Mouse (Mus musculus) MEL (cell line): ENCODE data around the gene Arhgef2. TPM values are rescaled to one million over a fixed set of nuclear protein-coding genes. Genes with fewer than 3 reads are reported as not detected.

Experiments
- DNase-seq: peaks from one replicate; pipeline ENCODE4 v3.0.0; 2011; ENCODE audit warnings: low read depth, low spot score
- H3K27ac ChIP-seq: 2 replicates; pipeline ENCODE4 v1.5.1; 2012; ENCODE audit warnings: low read depth, mild to moderate bottlenecking, control low read depth, low read length, moderate library complexity; ENCODE audit not compliant: control insufficient read depth
- H3K27me3 ChIP-seq, 2 experiments: fragments of 150-350 bp in 1 of 2; sonication (generic) in 1 of 2; 2 replicates each; pipeline ENCODE4 v1.6.1; 2012; ENCODE audit warnings: low read length in 2 of 2, mild to moderate bottlenecking in 2 of 2, improper control_type of control experiment in 1 of 2, moderate library complexity in 1 of 2; ENCODE audit not compliant: insufficient read depth in 2 of 2, control insufficient read depth in 1 of 2
- H3K36me3 ChIP-seq, 2 experiments: 2 replicates each; pipeline ENCODE4 v1.6.1; 2012 to 2014; ENCODE audit warnings: low read length in 2 of 2, improper control_type of control experiment in 1 of 2, inconsistent platforms in 1 of 2, mild to moderate bottlenecking in 1 of 2; ENCODE audit not compliant: insufficient read depth in 2 of 2, control insufficient read depth in 1 of 2
- H3K4me1 ChIP-seq, 2 experiments: fragments of 150-350 bp in 1 of 2; sonication (generic) in 1 of 2; 2 replicates each; pipeline ENCODE4 v1.6.1; 2012; ENCODE audit warnings: low read length in 2 of 2, improper control_type of control experiment in 1 of 2, mild to moderate bottlenecking in 1 of 2; ENCODE audit not compliant: insufficient read depth in 2 of 2, control insufficient read depth in 1 of 2
- H3K4me3 ChIP-seq, 2 experiments: fragments of 150-350 bp in 1 of 2; sonication (generic) in 1 of 2; 2 replicates each; pipeline ENCODE4 v1.5.1; 2012; ENCODE audit warnings: low read depth in 2 of 2, low read length in 2 of 2, mild to moderate bottlenecking in 2 of 2, moderate library complexity in 2 of 2, control low read depth in 1 of 2, improper control_type of control experiment in 1 of 2; ENCODE audit not compliant: control insufficient read depth in 1 of 2, insufficient read depth in 1 of 2
- H3K79me2 ChIP-seq: 2 replicates; pipeline ENCODE4 v1.6.1; 2012; ENCODE audit warnings: mild to moderate bottlenecking, low read length, moderate library complexity; ENCODE audit not compliant: control insufficient read depth, poor library complexity, insufficient read depth
- H3K9ac ChIP-seq: 2 replicates; pipeline ENCODE4 v1.6.1; 2012; ENCODE audit warnings: low read depth, mild to moderate bottlenecking, control low read depth, low read length, moderate library complexity; ENCODE audit not compliant: control insufficient read depth, poor library complexity, severe bottlenecking
- H3K9me3 ChIP-seq: fragments of 150-350 bp; sonication (generic); replicated peaks from 2 replicates; pipeline ENCODE4 v1.6.1; 2012; ENCODE audit warnings: mild to moderate bottlenecking, low read length, improper control_type of control experiment, moderate library complexity; ENCODE audit not compliant: insufficient read depth
- BHLHE40 ChIP-seq: IDR thresholded peaks from 2 replicates; pipeline ENCODE4 v1.6.1; 2012; ENCODE audit warnings: low read depth, mild to moderate bottlenecking, inconsistent platforms, low read length, improper control_type of control experiment, borderline replicate concordance
- CHD1 ChIP-seq: IDR thresholded peaks from 2 replicates; pipeline ENCODE4 v1.6.1; 2012; ENCODE audit warnings: low read depth, mild to moderate bottlenecking, inconsistent platforms, low read length, improper control_type of control experiment
- CHD2 ChIP-seq: IDR thresholded peaks from 2 replicates; pipeline ENCODE4 v1.6.1; 2011; ENCODE audit warnings: low read length, improper control_type of control experiment
- CTCF ChIP-seq, 3 experiments: IDR thresholded peaks in 2 of 3; conservative IDR thresholded peaks in 1 of 3; 2 replicates each; pipeline ENCODE4 v1.5.1; 2011 to 2012; ENCODE audit warnings: low read length in 3 of 3, low read depth in 2 of 3, mild to moderate bottlenecking in 2 of 3, improper control_type of control experiment in 1 of 3, inconsistent platforms in 1 of 3, mixed read lengths in 1 of 3, moderate library complexity in 1 of 3; ENCODE audit not compliant: control insufficient read depth in 1 of 3, insufficient read depth in 1 of 3, poor library complexity in 1 of 3, severe bottlenecking in 1 of 3
- E2F4 ChIP-seq: IDR thresholded peaks from 2 replicates; pipeline ENCODE4 v1.6.1; 2011; ENCODE audit warnings: low read depth, low read length, improper control_type of control experiment, borderline replicate concordance
- ELF1 ChIP-seq: IDR thresholded peaks from 2 replicates; pipeline ENCODE4 v1.6.1; 2014; ENCODE audit warnings: low read depth, mild to moderate bottlenecking, inconsistent platforms, low read length, improper control_type of control experiment, moderate library complexity
- EP300 ChIP-seq, 2 experiments: IDR thresholded peaks; 2 replicates each; pipeline ENCODE4 v1.6.1; 2011; ENCODE audit warnings: improper control_type of control experiment in 2 of 2, low read length in 2 of 2, low read depth in 1 of 2, mild to moderate bottlenecking in 1 of 2
- ETS1 ChIP-seq: IDR thresholded peaks from 2 replicates; pipeline ENCODE4 v1.6.1; 2012; ENCODE audit warnings: low read depth, mild to moderate bottlenecking, inconsistent platforms, low read length, improper control_type of control experiment, moderate library complexity
- GATA1 ChIP-seq: IDR thresholded peaks from 2 replicates; pipeline ENCODE4 v1.6.1; 2011; ENCODE audit warnings: low read depth, low read length, improper control_type of control experiment
- HCFC1 ChIP-seq: IDR thresholded peaks from 2 replicates; pipeline ENCODE4 v1.6.1; 2012; ENCODE audit warnings: low read depth, mild to moderate bottlenecking, inconsistent platforms, low read length, improper control_type of control experiment, moderate library complexity
- JUND ChIP-seq: IDR thresholded peaks from 2 replicates; pipeline ENCODE4 v1.6.1; 2011; ENCODE audit warnings: low read depth, mild to moderate bottlenecking, improper control_type of control experiment, low read length
- MAX ChIP-seq: IDR thresholded peaks from 2 replicates; pipeline ENCODE4 v1.6.1; 2011; ENCODE audit warnings: low read length, improper control_type of control experiment
- MAZ ChIP-seq: IDR thresholded peaks from 2 replicates; pipeline ENCODE4 v1.6.1; 2012; ENCODE audit warnings: low read depth, mild to moderate bottlenecking, inconsistent platforms, low read length, improper control_type of control experiment
- MYB ChIP-seq: IDR thresholded peaks from 2 replicates; pipeline ENCODE4 v1.6.1; 2011; ENCODE audit warnings: mild to moderate bottlenecking, low read depth, low read length, improper control_type of control experiment
- POLR2AphosphoS2 ChIP-seq: IDR thresholded peaks from 2 replicates; pipeline ENCODE4 v1.6.1; 2011; ENCODE audit warnings: low read length, improper control_type of control experiment
- POLR2AphosphoS5 ChIP-seq: IDR thresholded peaks from 2 replicates; pipeline ENCODE4 v1.6.1; 2012; ENCODE audit warnings: low read depth, borderline replicate concordance, mild to moderate bottlenecking, inconsistent platforms, low read length, moderate library complexity, mixed read lengths
- RAD21 ChIP-seq: IDR thresholded peaks from 2 replicates; pipeline ENCODE4 v1.6.1; 2011; ENCODE audit warnings: mild to moderate bottlenecking, low read depth, low read length, improper control_type of control experiment
- SIN3A ChIP-seq: IDR thresholded peaks from 2 replicates; pipeline ENCODE4 v1.6.1; 2012; ENCODE audit warnings: low read length, improper control_type of control experiment, inconsistent platforms
- TAL1 ChIP-seq: IDR thresholded peaks from 2 replicates; pipeline ENCODE4 v1.6.1; 2012; ENCODE audit warnings: mild to moderate bottlenecking, inconsistent platforms, low read length, moderate library complexity, mixed read lengths
- TBP ChIP-seq: IDR thresholded peaks from 2 replicates; pipeline ENCODE4 v1.8.0; 2011; ENCODE audit warnings: low read depth, low read length, improper control_type of control experiment
- TCF12 ChIP-seq: IDR thresholded peaks from 2 replicates; pipeline ENCODE4 v1.6.1; 2014; ENCODE audit warnings: low read depth, mild to moderate bottlenecking, inconsistent platforms, low read length, improper control_type of control experiment, moderate library complexity
- USF1 ChIP-seq: IDR thresholded peaks from 2 replicates; pipeline ENCODE4 v1.6.1; 2014; ENCODE audit warnings: low read depth, mild to moderate bottlenecking, inconsistent platforms, low read length, improper control_type of control experiment, moderate library complexity
- ZKSCAN1 ChIP-seq: IDR thresholded peaks from 2 replicates; pipeline ENCODE4 v1.6.1; 2012; ENCODE audit warnings: low read depth, mild to moderate bottlenecking, inconsistent platforms, low read length, improper control_type of control experiment, moderate library complexity
- ZMIZ1 ChIP-seq: IDR thresholded peaks from 2 replicates; pipeline ENCODE4 v1.6.1; 2012; ENCODE audit warnings: low read depth, mild to moderate bottlenecking, inconsistent platforms, low read length, improper control_type of control experiment, moderate library complexity
- ZNF384 ChIP-seq: IDR thresholded peaks from 2 replicates; pipeline ENCODE4 v1.6.1; 2012; ENCODE audit warnings: low read depth, mild to moderate bottlenecking, inconsistent platforms, low read length, improper control_type of control experiment
- polyA plus RNA-seq, 2 experiments: library from polyadenylated mRNA; stranded (reverse) in 1 of 2; unstranded in 1 of 2; fragments of >175 nt in 1 of 2; fragments of >200 nt in 1 of 2; gene quantifications; 2 replicates each; pipeline versions ENCODE4 v1.2.1 to v1.2.4; 2012; ENCODE audit warnings: low replicate concordance in 2 of 2, low read depth in 1 of 2; ENCODE audit not compliant: insufficient read length in 2 of 2, insufficient read depth in 1 of 2, missing spikeins in 1 of 2
- total RNA-seq: library from RNA; depleted of rRNA; stranded (reverse); fragments of 300-350 nt; gene quantifications from 2 replicates; pipeline ENCODE4 v1.2.3, GENCODE M21; 2012

The Arhgef2 gene
- total and polyA plus RNA-seq, 3 experiments, result 113 to 183 TPM; not detected in 1

DNA sequence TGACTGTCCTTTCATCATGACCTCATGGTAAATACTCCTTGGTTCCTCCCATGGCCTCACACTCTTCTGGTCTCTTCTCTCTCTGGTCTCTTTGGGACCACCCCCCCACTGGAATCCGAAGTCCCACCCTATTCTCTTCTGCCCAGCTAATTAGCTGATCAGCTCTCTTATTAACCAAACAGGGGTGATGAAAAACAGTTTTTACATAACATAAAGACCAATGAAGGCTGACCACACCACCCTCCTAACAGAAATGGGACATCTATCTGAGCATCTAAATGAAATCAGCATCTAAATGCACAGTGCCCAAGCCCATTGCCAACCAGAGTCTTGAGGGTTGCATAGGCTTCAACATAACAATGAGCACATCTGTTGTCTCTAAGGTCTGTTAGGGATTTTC lies 33.9 kb upstream of the Arhgef2 start:
- no peak for DNase-seq
- Histone ChIP-seq H3K27me3 (no peaks in the 10 kb centered on the region), H3K4me3 (no peak overlapping the region), H3K4me1 (no peaks in the 10 kb centered on the region), H3K9me3 (no peaks in the 10 kb centered on the region), H3K9ac (no peak overlapping the region), H3K36me3 (peaks cover 0 to 12% of the 10 kb centered on the region in 2 experiments; a peak in 2 of 4 replicates), H3K27ac (no peak overlapping the region), H3K79me2 (no peaks in the 10 kb centered on the region)
- TF ChIP-seq SIN3A (no peak), MAZ (no peak), POLR2AphosphoS2 (no peak), ETS1 (no peak), RAD21 (no peak), POLR2AphosphoS5 (no peak), JUND (no peak), ELF1 (no peak), TCF12 (no peak)

DNA sequence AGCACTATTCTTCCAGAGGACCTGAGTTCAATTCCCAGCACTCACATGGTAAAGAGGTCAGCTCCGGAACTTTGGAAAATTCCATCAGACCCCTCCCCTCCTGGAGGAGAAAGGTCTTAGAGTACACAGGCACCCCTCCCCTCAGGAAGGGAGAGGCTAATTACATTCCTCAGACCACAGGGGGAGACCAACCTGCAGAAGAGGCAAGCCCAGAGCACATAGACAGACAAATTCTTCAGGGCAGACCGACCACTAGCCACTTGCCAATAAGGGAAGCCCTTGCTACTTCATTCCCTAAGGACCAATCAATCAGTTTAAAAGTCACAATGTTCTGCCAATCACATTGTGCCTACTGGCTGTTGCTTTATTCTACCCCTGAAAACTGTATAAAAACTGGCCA lies 32.9 kb upstream of the Arhgef2 start:
- TF ChIP-seq E2F4 (no peak), CTCF (IDR thresholded peaks at IDR 0.05 in 2 of 3, conservative IDR thresholded peaks at IDR 0.05 in 1 of 3; ENCODE audit: control insufficient read depth in 1 of 3, insufficient read depth in 1 of 3, low read depth in 2 of 3, low read length in 3 of 3, poor library complexity in 1 of 3, severe bottlenecking in 1 of 3) (no peak), CHD2 (no peak), ZNF384 (no peak), MYB (no peak), ZKSCAN1 (no peak), RAD21 (no peak), MAZ (no peak), USF1 (no peak)
- TF ChIP-seq, all 39 proteins: peak for 0
- H3K4me3 ChIP-seq, result no peak overlapping the region
- no peaks in the 10 kb centered on the region for H3K4me1 ChIP-seq
- H3K27me3 ChIP-seq, result no peaks in the 10 kb centered on the region
- no peaks in the 10 kb centered on the region for H3K79me2 ChIP-seq
- no peak for DNase-seq
- H3K9me3 ChIP-seq, result no peaks in the 10 kb centered on the region
- H3K36me3 ChIP-seq, result peaks cover 0 to 7% of the 10 kb centered on the region in 2 experiments; a peak in 2 of 4 replicates
- no peak overlapping the region for H3K9ac ChIP-seq
- no peak overlapping the region for H3K27ac ChIP-seq

DNA sequence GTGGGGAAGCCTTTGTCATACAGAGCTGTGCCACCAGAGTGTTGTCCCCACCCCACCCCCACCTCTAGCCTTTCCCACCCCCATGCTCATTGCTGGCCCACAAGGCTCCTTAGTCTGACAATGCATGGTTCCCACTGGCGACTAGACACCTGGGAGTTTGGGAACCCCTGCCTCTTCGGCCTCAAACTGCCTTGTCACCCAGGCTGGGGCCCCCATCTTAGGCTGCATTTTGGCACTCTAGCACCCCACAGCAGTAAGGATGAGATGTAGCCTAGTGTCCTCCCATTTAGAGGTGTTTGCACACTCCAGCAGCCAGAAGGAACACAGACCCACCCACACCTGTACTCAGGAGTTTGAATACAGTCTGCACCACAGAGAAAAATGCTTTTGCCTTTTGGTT lies 32.0 kb upstream of the Arhgef2 start:
- Histone ChIP-seq H3K27me3 (no peaks in the 10 kb centered on the region), H3K36me3 (peaks cover 2 to 3% of the 10 kb centered on the region in 2 experiments; a peak in 3 of 4 replicates), H3K9me3 (no peaks in the 10 kb centered on the region), H3K4me1 (peaks cover 0 to 7% of the 10 kb centered on the region in 2 experiments; a peak in 2 of 4 replicates), H3K79me2 (no peaks in the 10 kb centered on the region), H3K9ac (no peak overlapping the region), H3K4me3 (no peak overlapping the region), H3K27ac (no peak overlapping the region)
- DNase-seq, result no peak
- no peak for TF ChIP-seq CHD1
- TF ChIP-seq GATA1, result no peak
- TF ChIP-seq TAL1, result no peak
- no peak for TF ChIP-seq SIN3A
- TF ChIP-seq BHLHE40, result no peak
- TF ChIP-seq ZMIZ1, result no peak
- no peak for TF ChIP-seq TBP
- TF ChIP-seq EP300 (IDR thresholded peaks at IDR 0.05; ENCODE audit: low read depth in 1 of 2, low read length in 2 of 2), result no peak
- TF ChIP-seq POLR2AphosphoS2, result no peak
- TF ChIP-seq MYB, result no peak
- TF ChIP-seq RAD21, result no peak
- no peak for TF ChIP-seq JUND
- TF ChIP-seq MAX, result no peak
- TF ChIP-seq HCFC1, result no peak
